Mouse (Mus musculus) embryo, embryonic 9.5 days (tissue): ENCODE measurements around the gene Pck1.

Experiments
- DNase-seq: peaks from one replicate; pipeline ENCODE4 v3.0.0-alpha.2; 2017; ENCODE audit errors: extremely low spot score

The Pck1 gene

GRCm38 (mm10) chr2:173204671-173205070, 51.8 kb downstream of the Pck1 start:
- DNase-seq: no peak

- no peak for DNase-seq
Observed at GRCm38 (mm10) chr2:173205563-173206099, 52.8 kb downstream of the Pck1 start.

DNA sequence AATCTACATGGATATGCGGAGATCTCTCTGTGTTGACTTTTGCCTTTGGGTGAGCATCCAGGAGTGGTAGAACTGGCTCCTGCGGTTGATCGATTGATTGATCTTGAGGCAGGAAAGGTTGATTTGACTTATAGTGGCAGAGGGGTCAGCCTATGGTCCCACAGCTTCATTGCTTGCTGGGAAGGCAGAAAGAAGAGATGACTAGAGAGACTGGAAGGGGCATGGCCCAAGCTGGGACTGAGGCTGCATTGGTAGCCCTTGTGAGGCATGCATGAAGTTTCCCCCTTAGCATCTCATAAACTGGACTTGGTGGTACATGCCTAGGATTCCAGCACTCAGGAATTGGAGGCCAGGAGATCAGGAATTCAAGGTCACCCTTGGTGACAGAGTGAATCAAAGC, 54.2 kb downstream of the Pck1 start:
- no peak for DNase-seq
